Mouse (Mus musculus) hindbrain, embryonic 14.5 days (tissue): ENCODE measurements around the gene Pitpnc1. TPM values are rescaled to one million over a fixed set of nuclear protein-coding genes. Genes with fewer than 3 reads are reported as not detected.

Experiments used
- ATAC-seq: fragments of 200-750 bp; cut with Nextera tagmentation; 2 replicates; pipeline ENCODE4 v1.8.0; 2017; ENCODE audit warnings: moderate number of reproducible peaks, mild to moderate bottlenecking, moderate TSS enrichment, moderate library complexity; ENCODE audit not compliant: low FRiP score
- DNase-seq: peaks from one replicate; pipeline ENCODE4 v3.0.0-alpha.2; 2015; ENCODE audit warnings: low spot score
- H3K27ac ChIP-seq: fragments of 300-500 bp; sonication (generic); 2 replicates; pipeline ENCODE4 v1.5.1; 2014; ENCODE audit warnings: mild to moderate bottlenecking, moderate library complexity
- H3K27me3 ChIP-seq: fragments of 300-500 bp; sonication (generic); 2 replicates; pipeline ENCODE4 v1.6.1; 2014; ENCODE audit warnings: mild to moderate bottlenecking, low read length, mixed read lengths; ENCODE audit not compliant: control insufficient read depth, insufficient read depth
- H3K36me3 ChIP-seq: fragments of 300-500 bp; sonication (generic); replicated peaks from 2 replicates; pipeline ENCODE4 v1.6.1; 2014; ENCODE audit not compliant: control insufficient read depth, insufficient read depth
- H3K4me1 ChIP-seq: fragments of 300-500 bp; sonication (generic); replicated peaks from 2 replicates; pipeline ENCODE4 v1.6.1; 2014; ENCODE audit warnings: antibody characterized with exemption, low read length, mixed read lengths; ENCODE audit not compliant: control insufficient read depth, insufficient read depth
- H3K4me2 ChIP-seq: fragments of 300-500 bp; sonication (generic); replicated peaks from 2 replicates; pipeline ENCODE4 v1.6.1; 2014; ENCODE audit warnings: mild to moderate bottlenecking, moderate library complexity
- H3K4me3 ChIP-seq: fragments of 300-500 bp; sonication (generic); replicated peaks from 2 replicates; pipeline ENCODE4 v1.5.1; 2014; ENCODE audit warnings: mild to moderate bottlenecking, low read length
- H3K9ac ChIP-seq: fragments of 300-500 bp; sonication (generic); 2 replicates; pipeline ENCODE4 v1.6.1; 2014
- H3K9me3 ChIP-seq: fragments of 300-500 bp; sonication (generic); 2 replicates; pipeline ENCODE4 v1.6.1; 2016; ENCODE audit warnings: low read length; ENCODE audit not compliant: control insufficient read depth
- WGBS: fragments of 180-500 bp; shearing (Covaris S2); extraction: QIAGEN DNeasy Blood & Tissue Kit; methylation state at CpG from one replicate; pipeline ENCODE4 v1.1.7; 2014; 5-methylcytosine and 5-hydroxymethylcytosine counted together
- polyA plus RNA-seq: library from polyadenylated mRNA; unstranded; fragments of >200 nt; fragmentation: Nextera tagmentation; extraction: Ambion mirVana; gene quantifications from 2 replicates; pipeline ENCODE4 v1.2.1, GENCODE M21; 2014

Pitpnc1 gene
- polyA plus RNA-seq, 1 experiment from 2014 or later = 43.3 TPM

DNA sequence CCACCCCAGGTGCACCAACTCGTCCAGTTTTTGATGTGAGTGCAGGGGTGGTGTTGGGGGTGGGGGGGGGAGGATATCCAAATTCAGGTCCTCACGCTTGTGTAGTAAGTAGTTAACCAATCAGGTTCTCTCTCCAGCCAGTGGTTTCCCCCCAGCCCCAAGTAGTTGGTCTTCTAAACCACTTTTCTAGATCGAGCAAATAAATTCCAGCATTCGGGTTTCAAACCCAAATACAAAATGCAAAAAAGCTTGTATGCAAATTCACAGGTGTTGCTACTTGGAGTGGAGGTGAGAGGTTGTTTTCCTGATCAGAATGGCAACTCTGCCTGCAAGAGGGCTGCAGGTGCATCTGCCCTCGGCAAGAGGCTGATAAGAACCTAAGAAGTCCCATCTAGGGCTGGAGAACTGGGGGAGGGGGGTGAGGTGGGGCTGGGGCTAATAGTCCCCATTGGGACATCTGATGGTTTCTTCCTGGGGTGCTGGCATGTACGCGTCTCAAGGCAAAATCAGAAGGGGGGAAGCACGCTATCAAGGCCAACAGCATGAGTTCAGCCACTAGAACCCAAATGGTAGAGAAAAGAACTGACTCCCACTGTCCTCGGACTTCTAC is 170.9 kb downstream of the Pitpnc1 start:
- DNase-seq = no peak
- Histone ChIP-seq H3K4me3 (no peak overlapping the region), H3K27ac (no peak overlapping the region), H3K9ac (no peak overlapping the region), H3K27me3 (no peaks in the 10 kb centered on the region), H3K36me3 (peaks cover 6% of the 10 kb centered on the region), H3K4me1 (no peaks in the 10 kb centered on the region), H3K9me3 (peaks cover 6% of the 10 kb centered on the region; the same call in 1 of the 2 replicates), H3K4me2 (no peak overlapping the region)
- 91% methylated on average over 9 of the region's 9 CpGs for WGBS
- ATAC-seq = no peak

DNA sequence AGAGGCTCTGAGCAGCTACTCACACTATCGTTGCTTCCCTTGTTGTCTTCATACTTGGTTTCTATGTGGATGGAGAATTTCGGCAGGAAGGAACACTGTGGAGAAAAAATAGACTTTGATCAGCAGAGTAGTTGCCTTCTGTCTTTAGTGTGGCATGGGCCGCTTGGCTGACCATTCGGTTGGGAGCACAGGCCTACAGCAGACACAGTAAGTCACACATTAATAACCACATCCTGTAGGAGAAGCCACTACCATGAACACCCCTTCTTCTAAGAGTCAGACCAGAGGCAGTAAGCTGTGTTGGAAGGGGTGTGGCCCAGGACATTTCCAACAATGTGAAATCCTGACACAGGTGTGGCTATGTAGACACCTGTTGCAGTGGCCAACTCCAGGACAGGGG is 174.3 kb downstream of the Pitpnc1 start:
- peaks cover 6% of the 10 kb centered on the region; the same call in 1 of the 2 replicates for H3K9me3 ChIP-seq
- no peak for DNase-seq
- no peak overlapping the region for H3K27ac ChIP-seq
- 93% methylated on average over 4 of the region's 4 CpGs for WGBS
- H3K27me3 ChIP-seq = no peaks in the 10 kb centered on the region
- no peak overlapping the region for H3K4me2 ChIP-seq
- H3K9ac ChIP-seq = no peak overlapping the region
- no peaks in the 10 kb centered on the region for H3K4me1 ChIP-seq
- no peak overlapping the region for H3K4me3 ChIP-seq
- ATAC-seq = no peak
- peaks cover 6% of the 10 kb centered on the region for H3K36me3 ChIP-seq

GRCm38 (mm10) chr11:107292036-107292435 is 178.5 kb downstream of the Pitpnc1 start:
- Histone ChIP-seq H3K4me2 (no peak overlapping the region), H3K27ac (no peak overlapping the region), H3K4me3 (no peak overlapping the region), H3K9me3 (no peaks in the 10 kb centered on the region), H3K36me3 (peaks cover 6% of the 10 kb centered on the region), H3K27me3 (no peaks in the 10 kb centered on the region), H3K4me1 (no peaks in the 10 kb centered on the region), H3K9ac (no peak overlapping the region)
- ATAC-seq = no peak
- WGBS = 86% methylated on average over 13 of the region's 13 CpGs
- DNase-seq = no peak

DNA sequence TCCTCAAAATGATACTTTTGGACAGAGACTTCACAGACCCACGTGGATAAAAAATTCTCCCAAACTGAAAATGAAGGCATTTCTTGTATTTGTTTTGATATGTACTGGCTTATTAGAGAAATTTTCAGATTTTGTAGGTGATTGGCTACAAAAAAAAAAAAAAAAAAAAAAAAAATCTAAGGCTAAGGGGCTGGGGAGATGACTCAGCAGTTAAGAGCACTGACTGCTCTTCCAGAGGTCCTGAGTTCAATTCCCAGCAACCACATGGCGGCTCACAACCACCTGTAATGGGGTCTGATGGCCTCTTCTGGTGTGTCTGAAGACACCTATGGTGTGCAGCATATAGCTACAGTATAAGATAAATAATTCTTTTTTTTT is 182.3 kb downstream of the Pitpnc1 start:
- DNase-seq (no peak), ATAC-seq (no peak)
- Histone ChIP-seq H3K27me3 (no peaks in the 10 kb centered on the region), H3K27ac (no peak overlapping the region), H3K4me1 (no peaks in the 10 kb centered on the region), H3K9ac (no peak overlapping the region), H3K36me3 (no peaks in the 10 kb centered on the region), H3K9me3 (no peaks in the 10 kb centered on the region), H3K4me2 (no peak overlapping the region), H3K4me3 (no peak overlapping the region)
- 90% methylated on average over 2 of the region's 2 CpGs for WGBS

DNA sequence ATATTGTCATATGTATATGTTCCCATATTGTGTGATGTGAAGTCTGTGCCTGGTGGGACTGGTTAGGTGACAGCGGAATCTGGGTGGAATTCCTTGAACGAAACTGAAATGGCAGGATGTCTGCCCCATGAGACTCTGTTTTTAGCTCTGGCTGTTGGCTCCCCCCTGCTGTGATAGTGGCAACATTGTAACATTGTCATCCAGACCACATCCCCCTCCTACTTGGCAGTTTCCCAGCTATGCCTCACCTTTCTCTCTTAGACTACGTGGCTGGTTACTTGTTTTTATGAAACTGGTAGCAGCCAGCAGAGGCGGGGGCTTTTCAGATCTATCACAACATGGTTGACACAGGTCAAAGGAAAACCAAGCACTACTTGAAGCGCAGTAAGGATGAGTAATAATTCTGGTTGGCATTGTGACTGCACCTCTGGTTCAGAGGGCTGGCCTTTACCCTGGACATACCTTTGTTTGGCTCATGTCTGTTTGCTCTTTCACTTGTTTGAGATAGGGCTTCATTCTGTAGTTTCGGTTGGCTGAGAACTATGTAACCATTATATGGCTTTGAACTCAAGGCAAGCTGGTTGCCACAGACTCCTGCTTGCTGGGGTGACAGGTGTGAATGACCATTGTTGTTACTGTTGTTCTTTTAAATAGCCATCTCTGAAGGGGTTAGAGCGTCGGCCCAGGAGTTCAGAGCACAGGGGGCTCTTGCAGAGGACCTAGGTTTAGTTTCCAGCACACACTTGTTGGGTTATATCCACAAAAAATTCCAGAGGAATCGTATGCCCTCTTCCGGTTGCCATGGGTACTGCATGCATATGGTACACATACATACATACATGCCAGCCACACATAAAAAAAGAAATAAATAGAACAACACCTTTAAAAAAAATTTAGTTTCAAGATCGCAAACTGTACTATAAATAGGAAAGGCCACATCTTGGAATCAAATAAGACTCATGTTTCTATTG is 183.0 kb downstream of the Pitpnc1 start:
- no peak overlapping the region for H3K4me3 ChIP-seq
- H3K9ac ChIP-seq = no peak overlapping the region
- H3K27ac ChIP-seq = no peak overlapping the region
- no peaks in the 10 kb centered on the region for H3K36me3 ChIP-seq
- no peak overlapping the region for H3K4me2 ChIP-seq
- ATAC-seq (no peak), DNase-seq (no peak)
- H3K9me3 ChIP-seq = no peaks in the 10 kb centered on the region
- no peaks in the 10 kb centered on the region for H3K4me1 ChIP-seq
- 90% methylated on average over 11 of the region's 11 CpGs for WGBS
- H3K27me3 ChIP-seq = no peaks in the 10 kb centered on the region

- 79% methylated on average over 7 of the region's 7 CpGs for WGBS
- ATAC-seq = no peak
- H3K27ac ChIP-seq = no peak overlapping the region
- no peak overlapping the region for H3K4me3 ChIP-seq
- no peak overlapping the region for H3K4me2 ChIP-seq
- DNase-seq = no peak
- H3K27me3 ChIP-seq = no peaks in the 10 kb centered on the region
- no peaks in the 10 kb centered on the region for H3K4me1 ChIP-seq
- H3K36me3 ChIP-seq = no peaks in the 10 kb centered on the region
- H3K9ac ChIP-seq = no peak overlapping the region
- no peaks in the 10 kb centered on the region for H3K9me3 ChIP-seq
Measured at GRCm38 (mm10) chr11:107285731-107286130, 184.8 kb downstream of the Pitpnc1 start.

GRCm38 (mm10) chr11:107283632-107284031 is 186.9 kb downstream of the Pitpnc1 start:
- Histone ChIP-seq H3K4me1 (peaks cover 3% of the 10 kb centered on the region; the same call in 1 of the 2 replicates), H3K9ac (no peak overlapping the region), H3K27me3 (no peaks in the 10 kb centered on the region), H3K4me3 (no peak overlapping the region), H3K4me2 (no peak overlapping the region), H3K9me3 (no peaks in the 10 kb centered on the region), H3K36me3 (no peaks in the 10 kb centered on the region), H3K27ac (no peak overlapping the region)
- 90% methylated on average over 3 of the region's 3 CpGs for WGBS
- DNase-seq (no peak), ATAC-seq (no peak)

GRCm38 (mm10) chr11:107282481-107282880 is 188.0 kb downstream of the Pitpnc1 start:
- Histone ChIP-seq H3K9me3 (no peaks in the 10 kb centered on the region), H3K4me3 (no peak overlapping the region), H3K36me3 (no peaks in the 10 kb centered on the region), H3K4me1 (peaks cover 3% of the 10 kb centered on the region; the same call in 1 of the 2 replicates), H3K4me2 (no peak overlapping the region), H3K27me3 (no peaks in the 10 kb centered on the region), H3K27ac (no peak overlapping the region), H3K9ac (no peak overlapping the region)
- WGBS = 90% methylated on average over 7 of the region's 7 CpGs
- ATAC-seq (no peak), DNase-seq (no peak)

DNA sequence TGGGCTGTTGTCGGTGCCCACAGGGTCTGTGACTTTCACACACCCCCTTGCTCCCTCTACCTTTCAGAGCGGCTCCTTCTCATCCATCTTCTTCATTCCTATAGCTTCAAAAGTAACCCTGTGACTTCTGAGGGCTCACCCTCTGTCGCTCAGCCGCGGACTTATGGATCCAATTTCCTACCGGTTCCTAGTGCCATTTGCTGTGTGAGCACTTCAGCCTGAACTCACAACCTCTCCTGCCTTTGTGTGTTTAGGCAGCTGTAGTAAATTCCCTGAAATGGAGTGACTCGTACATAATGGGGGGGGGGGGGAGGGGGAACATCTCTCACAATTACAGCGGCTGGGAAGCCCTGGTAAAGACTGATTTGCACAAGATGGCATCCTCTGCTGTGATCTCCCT is 191.2 kb downstream of the Pitpnc1 start:
- WGBS = 24% methylated on average over 8 of the region's 8 CpGs

More for the DNA sequence above, 191.2 kb downstream of the Pitpnc1 start:
- no peak overlapping the region for H3K9ac ChIP-seq
- H3K27me3 ChIP-seq = no peaks in the 10 kb centered on the region
- no peak overlapping the region for H3K4me3 ChIP-seq
- no peak for ATAC-seq
- H3K27ac ChIP-seq = no peak overlapping the region
- no peak overlapping the region for H3K4me2 ChIP-seq
- no peaks in the 10 kb centered on the region for H3K36me3 ChIP-seq
- H3K9me3 ChIP-seq = no peaks in the 10 kb centered on the region
- H3K4me1 ChIP-seq = peaks cover 3% of the 10 kb centered on the region; the same call in 1 of the 2 replicates
- DNase-seq = no peak
